Mouse (Mus musculus) hindbrain, embryonic 16.5 days (tissue): ENCODE data around the gene Nfx1. TPM values are rescaled to one million over a fixed set of nuclear protein-coding genes. Genes with fewer than 3 reads are reported as not detected.

Experiments
- ATAC-seq: fragments of 200-750 bp; cut with Nextera tagmentation; 2 replicates; pipeline ENCODE4 v1.8.0; 2017; ENCODE audit warnings: moderate TSS enrichment, moderate library complexity
- H3K27ac ChIP-seq: fragments of 300-500 bp; sonication (generic); 2 replicates; pipeline ENCODE4 v1.5.1; 2014; ENCODE audit warnings: low read depth, mild to moderate bottlenecking, control low read depth, low read length, moderate library complexity
- H3K27me3 ChIP-seq: fragments of 300-500 bp; sonication (generic); replicated peaks from 2 replicates; pipeline ENCODE4 v1.6.1; 2014; ENCODE audit warnings: low read length; ENCODE audit not compliant: control insufficient read depth, insufficient read depth
- H3K36me3 ChIP-seq: fragments of 300-500 bp; sonication (generic); 2 replicates; pipeline ENCODE4 v1.6.1; 2014; ENCODE audit warnings: mild to moderate bottlenecking, low read length, moderate library complexity, mixed read lengths; ENCODE audit not compliant: control insufficient read depth, insufficient read depth
- H3K4me1 ChIP-seq: fragments of 300-500 bp; sonication (generic); 2 replicates; pipeline ENCODE4 v1.6.1; 2014; ENCODE audit warnings: low read depth, low read length; ENCODE audit not compliant: control insufficient read depth, insufficient read depth
- H3K4me2 ChIP-seq: fragments of 300-500 bp; sonication (generic); 2 replicates; pipeline ENCODE4 v1.6.1; 2014; ENCODE audit warnings: mild to moderate bottlenecking, low read length, control low read depth, moderate library complexity
- H3K4me3 ChIP-seq: fragments of 300-500 bp; sonication (generic); 2 replicates; pipeline ENCODE4 v1.5.1; 2014; ENCODE audit warnings: mild to moderate bottlenecking, low read length, control low read depth, moderate library complexity
- H3K9ac ChIP-seq: fragments of 300-500 bp; sonication (generic); 2 replicates; pipeline ENCODE4 v1.6.1; 2014; ENCODE audit warnings: low read depth, mild to moderate bottlenecking, control low read depth, low read length, moderate library complexity
- H3K9me3 ChIP-seq: fragments of 300-500 bp; sonication (generic); 2 replicates; pipeline ENCODE4 v1.6.1; 2014; ENCODE audit warnings: mild to moderate bottlenecking, low read length, moderate library complexity; ENCODE audit not compliant: control insufficient read depth
- WGBS: fragments of 180-500 bp; shearing (Covaris S2); extraction: QIAGEN DNeasy Blood & Tissue Kit; methylation state at CpG from one replicate; pipeline ENCODE4 v1.1.7; 2014; 5-methylcytosine and 5-hydroxymethylcytosine counted together
- polyA plus RNA-seq: library from polyadenylated mRNA; unstranded; fragments of >200 nt; fragmentation: Nextera tagmentation; extraction: Ambion mirVana; gene quantifications from 2 replicates; pipeline ENCODE4 v1.2.1, GENCODE M21; 2015

The Nfx1 gene
- polyA plus RNA-seq, 1 experiment from 2014 or later, result 87.5 TPM

GRCm38 (mm10) chr4:41047524-41048271 lies 77.0 kb downstream of the Nfx1 start, which contains the start of gene Aqp7:
TSS of gene Aqp7 (minus strand) at chr4:41048139.
- Histone ChIP-seq H3K9ac (no peak within 1 kb of the TSS), H3K4me3 (no peak within 1 kb of the TSS), H3K27me3 (no peaks in the 10 kb centered on the region), H3K4me2 (no peak within 1 kb of the TSS), H3K9me3 (no peaks in the 10 kb centered on the region), H3K27ac (no peak within 1 kb of the TSS), H3K4me1 (peaks cover 3% of the 10 kb centered on the region), H3K36me3 (no peaks in the 10 kb centered on the region)
- 42% methylated on average over 9 of the region's 9 CpGs for WGBS
- ATAC-seq, result no peak

- Histone ChIP-seq H3K27ac (no peak overlapping the region), H3K9me3 (no peaks in the 10 kb centered on the region), H3K4me2 (no peak overlapping the region), H3K4me3 (no peak overlapping the region), H3K27me3 (no peaks in the 10 kb centered on the region), H3K4me1 (peaks cover 3% of the 10 kb centered on the region), H3K9ac (no peak overlapping the region), H3K36me3 (no peaks in the 10 kb centered on the region)
- 67% methylated on average over 2 of the region's 2 CpGs for WGBS
- no peak for ATAC-seq
Observed at GRCm38 (mm10) chr4:41048926-41049325, 78.2 kb downstream of the Nfx1 start.

GRCm38 (mm10) chr4:41050726-41051675 lies 80.3 kb downstream of the Nfx1 start:
- WGBS, result 33% methylated on average over 16 of the region's 16 CpGs
- Histone ChIP-seq H3K27ac (no peak overlapping the region), H3K4me3 (0 out of 2 replicates have a peak overlapping the region, but pooled peaks have one; percentile 15), H3K9me3 (no peaks in the 10 kb centered on the region), H3K9ac (peak overlapping the region; percentile 46), H3K27me3 (no peaks in the 10 kb centered on the region), H3K4me1 (peaks cover 3% of the 10 kb centered on the region), H3K36me3 (no peaks in the 10 kb centered on the region), H3K4me2 (peak overlapping the region; percentile 53)
- ATAC-seq, result peak; percentile 77

GRCm38 (mm10) chr4:41051781-41052180 lies 81.1 kb downstream of the Nfx1 start:
- ATAC-seq, result no peak
- H3K27me3 ChIP-seq, result no peaks in the 10 kb centered on the region
- peaks cover 3% of the 10 kb centered on the region for H3K4me1 ChIP-seq
- H3K4me2 ChIP-seq, result no peak overlapping the region
- H3K4me3 ChIP-seq, result no peak overlapping the region
- WGBS, result 75% methylated on average over 7 of the region's 7 CpGs
- no peaks in the 10 kb centered on the region for H3K9me3 ChIP-seq
- no peak overlapping the region for H3K9ac ChIP-seq
- H3K27ac ChIP-seq, result no peak overlapping the region
- no peaks in the 10 kb centered on the region for H3K36me3 ChIP-seq

GRCm38 (mm10) chr4:41055111-41055510 lies 84.4 kb downstream of the Nfx1 start:
- ATAC-seq, result no peak
- Histone ChIP-seq H3K27me3 (no peaks in the 10 kb centered on the region), H3K4me2 (no peak overlapping the region), H3K4me3 (no peak overlapping the region), H3K9ac (no peak overlapping the region), H3K36me3 (no peaks in the 10 kb centered on the region), H3K27ac (no peak overlapping the region), H3K4me1 (peaks cover 3% of the 10 kb centered on the region), H3K9me3 (no peaks in the 10 kb centered on the region)
- WGBS, result 77% methylated on average over 13 of the region's 13 CpGs

- no peaks in the 10 kb centered on the region for H3K4me1 ChIP-seq
- no peak overlapping the region for H3K4me2 ChIP-seq
- no peaks in the 10 kb centered on the region for H3K36me3 ChIP-seq
- no peak overlapping the region for H3K9ac ChIP-seq
- 43% methylated on average over 1 of the region's 1 CpGs for WGBS
- ATAC-seq, result no peak
- no peaks in the 10 kb centered on the region for H3K27me3 ChIP-seq
- no peak overlapping the region for H3K27ac ChIP-seq
- H3K4me3 ChIP-seq, result no peak overlapping the region
- H3K9me3 ChIP-seq, result no peaks in the 10 kb centered on the region
Observed at GRCm38 (mm10) chr4:41056253-41056652, 85.5 kb downstream of the Nfx1 start.

- Histone ChIP-seq H3K27me3 (no peaks in the 10 kb centered on the region), H3K9me3 (no peaks in the 10 kb centered on the region), H3K4me2 (no peak overlapping the region), H3K36me3 (no peaks in the 10 kb centered on the region), H3K4me1 (no peaks in the 10 kb centered on the region), H3K27ac (no peak overlapping the region), H3K9ac (no peak overlapping the region), H3K4me3 (no peak overlapping the region)
- no peak for ATAC-seq
- 60% methylated on average over 7 of the region's 7 CpGs for WGBS
Observed at GRCm38 (mm10) chr4:41056742-41057332, 86.1 kb downstream of the Nfx1 start.

- Histone ChIP-seq H3K4me3 (no peak overlapping the region), H3K36me3 (no peaks in the 10 kb centered on the region), H3K9me3 (no peaks in the 10 kb centered on the region), H3K9ac (no peak overlapping the region), H3K27me3 (no peaks in the 10 kb centered on the region), H3K4me1 (no peaks in the 10 kb centered on the region), H3K27ac (no peak overlapping the region), H3K4me2 (no peak overlapping the region)
- ATAC-seq, result no peak
- 65% methylated on average over 9 of the region's 9 CpGs for WGBS
Observed at GRCm38 (mm10) chr4:41057361-41057760, 86.7 kb downstream of the Nfx1 start.

GRCm38 (mm10) chr4:41063351-41063750 lies 92.6 kb downstream of the Nfx1 start:
- Histone ChIP-seq H3K27me3 (no peaks in the 10 kb centered on the region), H3K36me3 (no peaks in the 10 kb centered on the region), H3K4me1 (no peaks in the 10 kb centered on the region), H3K4me3 (no peak overlapping the region), H3K9ac (no peak overlapping the region), H3K4me2 (no peak overlapping the region), H3K27ac (no peak overlapping the region), H3K9me3 (no peaks in the 10 kb centered on the region)
- 57% methylated on average over 3 of the region's 3 CpGs for WGBS
- no peak for ATAC-seq
